Mouse (Mus musculus): ENCODE results near the gene Dse.
"Not testable (repeated sequence)": the region's sequence is repeated elsewhere in the genome, so short reads cannot be mapped to it uniquely, and the experiment has no call there.

Dse gene

GRCm38 (mm10) chr10:34207503-34207850, at the start of gene Dse:
Gene Dse (minus strand): TSS chr10:34207715.
- no peak for DNase-seq

GRCm38 (mm10) chr10:34252833-34253232, 45.3 kb upstream of the Dse start:
- not testable (repeated sequence) for DNase-seq

GRCm38 (mm10) chr10:34249594-34249993, 42.1 kb upstream of the Dse start:
- DNase-seq, result no peak

GRCm38 (mm10) chr10:34247757-34248156, 40.2 kb upstream of the Dse start:
- no peak for DNase-seq

GRCm38 (mm10) chr10:34246106-34246505, 38.6 kb upstream of the Dse start:
- no peak for DNase-seq

GRCm38 (mm10) chr10:34244745-34245144, 37.2 kb upstream of the Dse start:
- peak; percentile 11 for DNase-seq

- DNase-seq, result no peak
These were observed 31.0 kb upstream of the Dse start for GRCm38 (mm10) chr10:34238536-34238935.

GRCm38 (mm10) chr10:34236569-34236968, 29.1 kb upstream of the Dse start:
- no peak for DNase-seq

GRCm38 (mm10) chr10:34235384-34235783, 27.9 kb upstream of the Dse start:
- DNase-seq, result no peak

- no peak for DNase-seq
These were observed 26.6 kb upstream of the Dse start for GRCm38 (mm10) chr10:34233931-34234745.

GRCm38 (mm10) chr10:34233418-34233817, 25.9 kb upstream of the Dse start:
- no peak for DNase-seq

- DNase-seq, result no peak
These were observed 22.7 kb upstream of the Dse start for GRCm38 (mm10) chr10:34230121-34230675.

- no peak for DNase-seq
These were observed 22.0 kb upstream of the Dse start for GRCm38 (mm10) chr10:34229491-34229890.

- DNase-seq, result no peak
These were observed 16.1 kb upstream of the Dse start for GRCm38 (mm10) chr10:34223660-34224059.

GRCm38 (mm10) chr10:34221909-34222620, 14.6 kb upstream of the Dse start:
- no peak for DNase-seq

- DNase-seq, result no peak
These were observed 10.7 kb upstream of the Dse start for GRCm38 (mm10) chr10:34218191-34218590.

- DNase-seq, result no peak
These were observed 8.2 kb upstream of the Dse start for GRCm38 (mm10) chr10:34215667-34216066.

- DNase-seq, result no peak
These were observed 2.4 kb upstream of the Dse start for GRCm38 (mm10) chr10:34209951-34210350.

GRCm38 (mm10) chr10:34208031-34208430, 516 bp upstream of the Dse start:
- no peak for DNase-seq

GRCm38 (mm10) chr10:34206783-34207502, 572 bp downstream of the Dse start:
- DNase-seq, result peak; percentile 82

GRCm38 (mm10) chr10:34206436-34206782, 1.1 kb downstream of the Dse start:
- DNase-seq, result peak; percentile 46

GRCm38 (mm10) chr10:34205825-34206224, 1.7 kb downstream of the Dse start:
- DNase-seq, result no peak

GRCm38 (mm10) chr10:34200689-34201088, 6.8 kb downstream of the Dse start:
- peak; percentile 44 for DNase-seq

Measured in kidney, postnatal 14 days (tissue).